Mouse (Mus musculus) liver, embryonic 14.5 days (tissue): ENCODE data around the gene Gm26938. TPM values are rescaled to one million over a fixed set of nuclear protein-coding genes. Genes with fewer than 3 reads are reported as not detected.

Experiments
- ATAC-seq: fragments of 200-750 bp; cut with Nextera tagmentation; 2 replicates; pipeline ENCODE4 v1.8.0; 2017; ENCODE audit warnings: moderate number of reproducible peaks, mild to moderate bottlenecking, moderate library complexity; ENCODE audit not compliant: insufficient read depth
- DNase-seq, 3 experiments: peaks; one replicate each; pipeline ENCODE4 v3.0.0-alpha.2; 2012 to 2013; ENCODE audit warnings: low read depth in 3 of 3, low spot score in 3 of 3
- H3K27ac ChIP-seq: fragments of 300-500 bp; sonication (generic); 2 replicates; pipeline ENCODE4 v1.5.1; 2014; ENCODE audit warnings: moderate library complexity, mild to moderate bottlenecking, control low read depth, inconsistent platforms
- H3K27me3 ChIP-seq: fragments of 300-500 bp; sonication (generic); 2 replicates; pipeline ENCODE4 v1.6.1; 2014; ENCODE audit warnings: mild to moderate bottlenecking, low read length, moderate library complexity; ENCODE audit not compliant: control insufficient read depth, insufficient read depth
- H3K36me3 ChIP-seq: fragments of 300-500 bp; sonication (generic); replicated peaks from 2 replicates; pipeline ENCODE4 v1.6.1; 2014; ENCODE audit warnings: low read depth; ENCODE audit not compliant: control insufficient read depth, insufficient read depth
- H3K4me1 ChIP-seq, 2 experiments: fragments of 200-500 bp in 1 of 2; fragments of 300-500 bp in 1 of 2; sonication (generic) in 1 of 2; replicated peaks; 2 replicates each; pipeline ENCODE4 v1.6.1; 2012 to 2014; ENCODE audit warnings: antibody characterized with exemption in 1 of 2, inconsistent platforms in 1 of 2, low read length in 1 of 2; ENCODE audit not compliant: control insufficient read depth in 2 of 2, insufficient read depth in 2 of 2
- H3K4me2 ChIP-seq: fragments of 300-500 bp; sonication (generic); 2 replicates; pipeline ENCODE4 v1.6.1; 2014; ENCODE audit warnings: low read depth, mild to moderate bottlenecking, control low read depth, moderate library complexity
- H3K4me3 ChIP-seq, 2 experiments: fragments of 200-500 bp in 1 of 2; fragments of 300-500 bp in 1 of 2; sonication (generic) in 1 of 2; 2 replicates each; pipeline ENCODE4 v1.5.1; 2012 to 2014; ENCODE audit warnings: low read depth in 2 of 2, low read length in 2 of 2, mild to moderate bottlenecking in 2 of 2, control low read depth in 1 of 2, inconsistent platforms in 1 of 2, moderate library complexity in 1 of 2; ENCODE audit not compliant: insufficient read depth in 1 of 2
- H3K9ac ChIP-seq: fragments of 300-500 bp; sonication (generic); replicated peaks from 2 replicates; pipeline ENCODE4 v1.6.1; 2014; ENCODE audit warnings: mild to moderate bottlenecking, control low read depth, moderate library complexity
- H3K9me3 ChIP-seq: fragments of 300-500 bp; sonication (generic); 2 replicates; pipeline ENCODE4 v1.6.1; 2016; ENCODE audit warnings: low read length, mixed read lengths; ENCODE audit not compliant: control insufficient read depth
- CTCF ChIP-seq: IDR thresholded peaks from 2 replicates; pipeline ENCODE4 v1.5.1; 2016; ENCODE audit warnings: antibody characterized with exemption, low read depth, control low read depth
- EP300 ChIP-seq: IDR thresholded peaks from 2 replicates; pipeline ENCODE4 v1.6.1; 2016; ENCODE audit warnings: antibody characterized with exemption, low read depth
- WGBS: fragments of 180-500 bp; shearing (Covaris S2); extraction: QIAGEN DNeasy Blood & Tissue Kit; methylation state at CpG from one replicate; pipeline ENCODE4 v1.1.7; 2014; ENCODE audit not compliant: insufficient replicate concordance; 5-methylcytosine and 5-hydroxymethylcytosine counted together
- microRNA-seq: library from miRNA; unstranded; fragments of <30 nt; microRNA quantifications from one replicate; pipeline ENCODE4, GENCODE M21; 2016
- polyA plus RNA-seq, 2 experiments: library from polyadenylated mRNA; depleted of rRNA in 1 of 2; stranded (reverse) in 1 of 2; unstranded in 1 of 2; fragments of >200 nt; fragmentation: Nextera tagmentation in 1 of 2; extraction: Ambion mirVana in 1 of 2; gene quantifications; 2 replicates each; pipeline versions ENCODE4 v1.2.1 to v1.2.3; 2012 to 2014

Gm26938 gene
- polyA plus RNA-seq, 2 experiments: not detected

GRCm38 (mm10) chr5:139768216-139768615 is 58.0 kb downstream of the Gm26938 start:
- H3K27me3 ChIP-seq: no peaks in the 10 kb centered on the region
- H3K36me3 ChIP-seq: peaks cover 38% of the 10 kb centered on the region
- no peak overlapping the region for H3K9ac ChIP-seq
- no peaks in the 10 kb centered on the region for H3K9me3 ChIP-seq
- TF ChIP-seq EP300 (no peak), CTCF (no peak)
- H3K4me1 ChIP-seq: no peaks in the 10 kb centered on the region
- no peak overlapping the region for H3K4me2 ChIP-seq
- WGBS: 82% methylated on average over 8 of the region's 8 CpGs
- H3K27ac ChIP-seq: no peak overlapping the region
- DNase-seq (no peak), ATAC-seq (no peak)
- no peak overlapping the region for H3K4me3 ChIP-seq

GRCm38 (mm10) chr5:139764296-139764695 is 61.9 kb downstream of the Gm26938 start:
- Histone ChIP-seq H3K9me3 (no peaks in the 10 kb centered on the region), H3K27ac (no peak overlapping the region), H3K4me2 (no peak overlapping the region), H3K4me1 (no peaks in the 10 kb centered on the region), H3K4me3 (no peak overlapping the region), H3K9ac (no peak overlapping the region), H3K36me3 (peaks cover 18% of the 10 kb centered on the region), H3K27me3 (no peaks in the 10 kb centered on the region)
- TF ChIP-seq CTCF (peak; percentile 91), EP300 (no peak)
- DNase-seq: no peak
- WGBS: 74% methylated on average over 11 of the region's 11 CpGs
- peak; percentile 24; the same call in 1 of the 2 replicates for ATAC-seq

GRCm38 (mm10) chr5:139758096-139758495 is 68.1 kb downstream of the Gm26938 start:
- Histone ChIP-seq H3K9ac (no peak overlapping the region), H3K9me3 (no peaks in the 10 kb centered on the region), H3K4me2 (no peak overlapping the region), H3K27me3 (no peaks in the 10 kb centered on the region), H3K36me3 (peaks cover 4% of the 10 kb centered on the region; the same call in 1 of the 2 replicates), H3K4me3 (no peak overlapping the region), H3K27ac (no peak overlapping the region), H3K4me1 (no peaks in the 10 kb centered on the region)
- ATAC-seq (no peak), DNase-seq (no peak)
- 83% methylated on average over 16 of the region's 16 CpGs for WGBS
- TF ChIP-seq EP300: no peak
- no peak for TF ChIP-seq CTCF

Small RNA genes lying within 50 kb of the gene (microRNA-seq; reads per million reads assigned to microRNA genes)
- not detected for gene Mir7037

Other genes with a start within 250 kb of the Gm26938 start
- gene Micall2, start 90.1 kb downstream of the Gm26938 start, polyA plus RNA-seq (2012; rRNA removed): 8.3 and 8.4 TPM in 2 replicates
- 10.3 and 14.4 TPM in 2 replicates for gene Micall2, start 90.1 kb downstream of the Gm26938 start, polyA plus RNA-seq (2014; fragmentation: Nextera tagmentation; extraction: Ambion mirVana)
- 12.1 and 14.5 TPM in 2 replicates for gene Ints1, start 50.7 kb downstream of the Gm26938 start, polyA plus RNA-seq (2012; rRNA removed)
- 13.5 and 17.5 TPM in 2 replicates for gene Ints1, start 50.7 kb downstream of the Gm26938 start, polyA plus RNA-seq (2014; fragmentation: Nextera tagmentation; extraction: Ambion mirVana)
- gene Mafk, start 34.9 kb downstream of the Gm26938 start, polyA plus RNA-seq (2012; rRNA removed): 21.6 and 23.0 TPM in 2 replicates
- 20.7 and 22.7 TPM in 2 replicates for gene Mafk, start 34.9 kb downstream of the Gm26938 start, polyA plus RNA-seq (2014; fragmentation: Nextera tagmentation; extraction: Ambion mirVana)
- 0.75 TPM in 2 replicates for gene Tmem184a, start 6.5 kb downstream of the Gm26938 start, polyA plus RNA-seq (2012; rRNA removed)
- 0.90 and 1.2 TPM in 2 replicates for gene Tmem184a, start 6.5 kb downstream of the Gm26938 start, polyA plus RNA-seq (2014; fragmentation: Nextera tagmentation; extraction: Ambion mirVana)
- gene Psmg3, start 478 bp upstream of the Gm26938 start, polyA plus RNA-seq (2012; rRNA removed): 34.5 and 41.9 TPM in 2 replicates
- gene Psmg3, start 478 bp upstream of the Gm26938 start, polyA plus RNA-seq (2014; fragmentation: Nextera tagmentation; extraction: Ambion mirVana): 46.5 and 56.0 TPM in 2 replicates
- gene Elfn1, start 81.5 kb upstream of the Gm26938 start, polyA plus RNA-seq (2012; rRNA removed): 0.09 and 0.16 TPM in 2 replicates
- gene Elfn1, start 81.5 kb upstream of the Gm26938 start, polyA plus RNA-seq (2014; fragmentation: Nextera tagmentation; extraction: Ambion mirVana): 0.04 TPM in 1 of 2 replicates, not detected in the other